Mouse (Mus musculus): ENCODE results near the gene R3hdm2.

R3hdm2 gene

DNA sequence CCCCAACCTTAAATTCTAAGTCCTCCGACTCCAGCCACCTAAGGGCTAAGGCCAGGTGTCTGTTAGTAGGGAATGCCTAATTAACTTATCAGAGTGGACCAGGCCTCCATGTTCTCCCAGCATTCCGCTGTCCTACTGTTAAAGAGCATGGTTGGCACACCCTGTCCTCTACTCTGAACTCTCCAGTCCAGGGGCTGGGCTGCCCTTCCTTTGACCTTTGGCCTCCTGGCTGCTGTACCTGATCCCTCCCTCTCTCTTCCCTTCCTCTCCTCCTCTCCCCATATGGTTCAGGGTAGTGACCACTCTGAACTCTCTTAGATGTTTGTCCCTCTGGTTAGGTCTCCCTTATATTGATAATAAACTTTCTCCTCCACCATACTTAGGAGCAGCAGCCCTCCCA, 45.7 kb downstream of the R3hdm2 start:
- DNase-seq (ENCODE audit: low spot score) = no peak

DNA sequence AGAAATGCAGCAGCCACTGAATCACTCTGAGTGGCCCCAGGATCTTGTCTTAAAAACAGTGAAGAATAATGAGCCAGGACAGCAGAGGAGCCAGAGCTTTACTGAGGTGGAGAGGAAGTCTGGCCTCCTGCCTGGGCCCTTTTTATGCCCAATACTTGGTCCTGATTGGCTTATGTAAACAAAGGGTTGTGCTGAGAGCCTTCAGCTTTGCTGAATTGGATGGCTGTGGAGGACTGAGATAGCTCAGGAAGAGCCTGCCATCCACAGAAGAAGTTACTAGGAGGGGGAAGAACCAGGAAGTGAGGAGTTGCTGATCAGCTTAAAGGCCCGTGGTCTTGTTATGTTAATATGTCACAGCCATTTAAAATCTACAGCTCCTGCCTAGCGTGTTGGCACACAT, 46.5 kb downstream of the R3hdm2 start:
- DNase-seq (ENCODE audit: low spot score) = no peak

DNA sequence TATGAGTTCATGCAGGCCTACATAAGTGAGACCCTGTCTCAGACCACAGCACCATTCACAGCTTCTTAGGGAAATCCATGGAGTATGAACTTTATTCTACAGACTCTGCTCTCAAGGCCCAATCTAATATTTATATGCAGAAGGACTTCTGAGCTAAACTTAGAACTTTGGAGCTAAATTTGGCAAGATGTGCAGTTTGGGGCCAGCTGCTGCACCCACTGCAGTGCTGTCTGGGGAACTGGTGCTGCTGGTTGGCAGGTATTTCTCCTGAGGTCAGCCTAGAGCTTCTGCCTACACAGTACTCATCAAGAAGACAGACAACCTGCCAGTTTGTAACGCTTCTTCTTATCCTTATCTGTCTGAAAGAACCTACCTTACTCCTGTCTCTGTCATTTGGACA, 47.0 kb downstream of the R3hdm2 start:
- DNase-seq (ENCODE audit: low spot score) = no peak

DNA sequence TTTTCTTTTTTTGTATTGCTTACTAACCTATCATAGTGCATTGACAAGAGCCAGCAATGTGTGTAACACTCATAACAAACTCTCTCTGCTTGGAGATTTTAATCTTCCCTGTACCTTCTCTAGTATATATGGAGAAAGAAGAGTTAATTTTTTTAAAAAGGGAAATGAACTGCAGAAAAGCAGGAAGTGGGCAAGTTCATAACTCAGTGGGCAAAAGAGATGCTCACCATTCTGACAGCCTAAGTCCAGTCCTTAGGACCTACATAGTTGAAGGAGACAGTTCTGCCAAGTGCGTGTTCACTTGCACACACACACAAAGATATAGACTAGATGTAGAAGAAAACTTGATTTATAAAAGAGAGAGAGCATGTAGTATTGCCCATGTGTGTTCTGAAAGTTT, 47.9 kb downstream of the R3hdm2 start:
- no peak for DNase-seq (ENCODE audit: low spot score)

DNA sequence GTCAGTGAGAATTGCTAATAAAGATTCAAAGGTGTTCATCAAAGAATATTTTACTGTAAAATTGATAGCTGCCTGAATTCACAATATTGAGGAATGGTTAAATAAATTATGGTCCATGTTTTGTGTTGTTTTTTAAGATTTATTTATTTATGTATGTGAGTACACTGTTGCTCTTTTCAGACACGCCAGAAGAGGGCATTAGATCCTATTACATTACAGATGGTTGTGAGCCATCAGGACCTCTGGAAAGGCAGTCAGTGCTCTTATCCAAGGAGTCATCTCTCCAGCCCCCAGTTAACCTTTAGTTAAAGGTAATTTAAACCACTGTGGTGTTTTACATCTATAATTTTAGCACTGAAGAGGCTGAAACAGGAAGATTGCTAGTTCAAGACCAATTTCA, 49.4 kb downstream of the R3hdm2 start:
- DNase-seq (ENCODE audit: low spot score) = no peak

DNA sequence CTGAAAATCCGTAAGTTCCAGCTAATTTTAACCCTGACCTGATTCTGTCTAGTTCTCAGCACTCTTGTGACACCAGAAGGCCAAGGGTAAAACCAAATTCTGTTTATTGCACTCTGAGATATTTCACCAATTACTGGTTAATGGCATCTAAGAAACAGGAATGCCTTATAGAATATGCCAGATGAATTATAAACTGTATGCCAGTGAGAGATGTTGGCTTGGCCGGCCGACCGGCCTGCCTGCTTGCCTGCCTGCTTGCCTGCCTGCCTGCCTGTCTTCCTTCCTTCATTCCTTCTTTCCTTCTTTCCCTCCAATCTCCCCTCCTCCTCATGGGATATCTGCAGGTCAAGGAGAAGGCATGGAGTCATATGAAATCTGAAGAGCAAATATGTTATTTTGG, 52.3 kb downstream of the R3hdm2 start:
- no peak for DNase-seq (ENCODE audit: low spot score)

DNA sequence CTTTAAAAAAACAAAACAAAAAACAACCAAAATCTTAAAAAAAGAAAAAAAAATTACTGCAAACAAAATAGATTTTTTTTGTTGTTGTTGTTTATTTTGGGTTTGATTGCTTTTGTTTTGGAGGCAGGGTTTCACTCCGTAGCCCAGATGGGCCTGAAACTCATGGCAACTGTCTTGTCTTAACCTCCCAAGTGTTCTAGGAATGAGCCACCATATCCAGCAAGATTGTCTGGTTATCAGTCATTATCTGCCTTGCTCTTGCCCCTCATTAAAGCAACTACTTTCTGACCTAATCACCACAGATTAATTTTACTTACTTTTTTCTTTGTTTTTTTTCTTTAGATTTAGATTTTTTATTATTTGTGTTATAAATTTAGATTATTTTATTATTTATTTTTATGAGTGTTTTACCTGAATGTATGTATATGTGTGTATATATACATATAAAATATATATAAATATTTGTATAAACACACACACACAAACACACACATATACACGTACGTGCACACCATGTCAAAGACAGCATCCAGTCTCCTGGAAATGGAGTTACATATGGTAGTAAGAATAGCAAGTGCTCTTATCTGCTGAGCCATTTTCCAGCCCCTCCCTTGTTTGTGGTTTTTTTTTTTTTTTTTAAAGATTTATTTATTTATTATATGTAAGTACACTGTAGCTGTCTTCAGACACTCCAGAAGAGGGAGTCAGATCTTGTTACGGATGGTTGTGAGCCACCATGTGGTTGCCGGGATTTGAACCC, 57.4 kb downstream of the R3hdm2 start:
- DNase-seq (ENCODE audit: low spot score) = no peak

DNA sequence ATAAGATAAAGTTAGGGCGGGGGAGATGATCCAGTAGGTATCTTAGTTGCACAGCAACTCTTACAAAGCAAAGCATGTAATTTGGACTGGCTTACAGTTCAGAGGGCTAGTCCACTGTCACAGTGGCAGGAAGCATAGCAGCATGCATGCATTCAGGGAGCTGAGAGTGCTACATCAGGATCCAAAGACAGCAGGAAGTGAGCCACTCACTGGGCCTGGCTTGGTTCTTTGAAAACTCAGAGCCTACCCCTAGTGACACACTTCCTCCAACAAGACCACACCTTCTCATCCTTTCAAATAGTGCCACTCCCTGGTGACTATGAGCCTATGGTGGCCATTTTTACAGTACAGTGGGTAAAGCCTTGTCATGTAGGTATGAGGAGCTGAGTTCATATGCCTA, 73.6 kb downstream of the R3hdm2 start:
- DNase-seq (ENCODE audit: low spot score) = no peak

DNA sequence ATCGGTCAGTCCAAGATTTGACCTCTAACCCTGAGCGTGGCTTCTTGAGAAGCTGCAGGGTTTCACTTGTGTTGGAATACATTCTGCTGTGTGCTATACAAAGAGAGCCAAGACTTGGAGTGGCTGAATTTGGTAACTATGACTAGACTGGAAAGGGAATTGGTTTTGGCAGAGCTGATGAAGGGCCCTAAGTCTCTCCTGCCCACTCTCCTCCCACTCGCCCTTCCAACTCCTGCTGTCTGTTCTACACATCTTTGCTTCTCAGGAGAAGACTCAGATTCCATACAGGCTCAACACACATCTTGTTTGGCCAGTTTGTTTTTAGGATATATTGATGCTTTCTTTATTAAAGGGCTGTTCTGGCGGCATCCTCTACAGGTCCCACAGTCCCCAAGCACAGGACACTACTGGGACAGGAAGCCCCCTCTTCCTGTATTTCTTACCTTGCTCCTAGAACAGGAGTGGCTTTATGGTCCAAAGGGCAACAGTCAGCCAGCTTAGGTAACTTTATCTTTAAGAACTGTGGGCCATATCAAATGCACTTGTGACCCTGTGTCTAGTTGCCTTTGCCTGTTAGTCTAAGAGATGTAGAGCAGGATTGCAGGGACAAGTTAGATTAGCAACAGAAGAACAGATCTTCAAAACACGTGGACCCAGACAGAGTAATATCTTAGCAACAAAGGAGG, 82.4 kb downstream of the R3hdm2 start:
- no peak for DNase-seq (ENCODE audit: low spot score)

DNA sequence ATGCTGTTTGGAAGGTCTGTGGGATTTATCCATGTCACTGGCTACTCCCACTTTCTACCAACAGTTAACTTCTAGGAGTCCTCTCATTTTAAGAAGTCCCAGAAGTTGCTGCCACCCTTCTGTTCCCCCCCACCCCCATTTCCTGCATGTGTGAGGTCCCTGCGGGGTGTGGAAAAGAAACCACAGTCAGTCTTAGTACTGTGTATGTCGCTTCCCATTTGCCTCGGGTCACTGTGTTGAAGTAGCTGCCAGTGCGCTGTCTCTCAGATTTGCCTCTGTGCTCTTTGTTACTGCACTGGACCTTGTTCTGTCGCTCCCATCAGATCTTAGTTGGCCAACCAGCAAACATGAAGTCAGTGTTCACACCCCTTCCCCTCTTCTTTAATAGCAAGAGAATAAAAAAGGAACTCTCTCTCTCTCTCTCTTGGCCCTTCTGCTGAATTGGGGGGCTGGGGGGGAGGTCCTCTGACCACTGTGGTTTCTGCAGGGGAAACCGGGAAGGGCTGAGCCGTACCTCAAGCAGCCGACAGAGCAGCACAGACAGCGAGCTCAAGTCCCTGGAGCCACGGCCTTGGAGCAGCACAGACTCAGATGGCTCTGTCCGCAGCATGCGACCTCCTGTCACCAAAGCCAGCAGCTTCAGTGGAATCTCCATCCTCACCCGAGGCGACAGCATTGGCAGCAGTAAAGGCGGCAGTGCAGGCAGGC, 91.3 kb downstream of the R3hdm2 start:
- no peak for DNase-seq (ENCODE audit: low spot score)

DNA sequence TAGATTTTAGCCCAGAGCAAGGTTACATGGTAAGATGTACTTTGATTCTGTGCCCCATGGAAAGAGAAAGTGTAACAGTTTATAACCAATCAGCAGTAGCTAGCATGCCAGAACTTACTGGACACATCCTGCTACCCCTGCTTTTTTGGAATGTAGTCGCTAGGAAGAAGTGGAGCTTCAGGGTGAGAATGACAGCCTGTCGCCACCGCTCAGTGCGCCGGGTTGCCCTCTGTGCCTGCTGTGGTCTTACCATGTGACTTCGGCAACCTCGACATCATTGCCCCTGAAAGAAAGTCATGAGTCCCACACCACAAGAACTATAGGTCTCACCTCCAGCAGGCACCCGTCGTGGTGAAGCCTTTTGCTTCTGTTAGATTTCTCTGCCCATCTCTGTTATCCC, 92.6 kb downstream of the R3hdm2 start:
- no peak for DNase-seq (ENCODE audit: low spot score)

DNA sequence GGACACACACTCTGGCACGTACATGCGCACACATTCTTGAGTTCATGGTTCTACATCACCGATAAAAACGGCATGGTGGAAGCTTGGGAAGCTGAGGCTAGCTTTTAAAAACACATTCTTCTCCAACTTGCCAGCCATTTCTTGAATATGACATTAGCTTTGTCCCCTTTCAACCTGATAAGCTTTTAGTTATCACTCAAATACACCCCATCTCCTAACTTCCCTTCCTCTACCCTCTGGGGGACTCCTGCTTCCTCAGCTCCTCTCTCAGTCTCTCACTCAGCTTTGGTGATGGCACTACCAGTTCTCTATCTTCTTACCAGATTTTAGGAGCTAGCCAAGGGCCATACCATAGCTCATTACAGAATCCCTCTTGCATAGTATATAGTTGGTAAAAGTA, 95.0 kb downstream of the R3hdm2 start:
- no peak for DNase-seq (ENCODE audit: low spot score)

DNA sequence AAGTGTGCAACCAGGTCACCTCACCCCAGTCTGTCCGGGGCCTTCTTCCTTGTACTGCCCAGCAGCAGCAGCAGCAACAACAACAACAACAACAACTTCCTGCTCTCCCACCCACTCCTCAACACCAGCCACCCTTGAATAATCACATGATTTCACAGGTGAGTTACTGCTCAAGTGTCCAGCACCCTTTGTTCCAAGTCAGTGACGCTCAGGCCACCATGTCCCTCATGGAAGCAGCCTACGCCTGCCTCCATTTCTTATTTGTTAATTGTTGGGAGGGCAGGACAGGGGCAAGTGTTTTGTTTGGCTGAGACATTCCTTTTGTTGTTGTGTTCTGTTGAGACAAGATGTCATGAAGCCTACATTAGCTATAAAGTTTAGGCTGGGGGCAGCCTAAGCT, 96.4 kb downstream of the R3hdm2 start:
- no peak for DNase-seq (ENCODE audit: low spot score)

DNA sequence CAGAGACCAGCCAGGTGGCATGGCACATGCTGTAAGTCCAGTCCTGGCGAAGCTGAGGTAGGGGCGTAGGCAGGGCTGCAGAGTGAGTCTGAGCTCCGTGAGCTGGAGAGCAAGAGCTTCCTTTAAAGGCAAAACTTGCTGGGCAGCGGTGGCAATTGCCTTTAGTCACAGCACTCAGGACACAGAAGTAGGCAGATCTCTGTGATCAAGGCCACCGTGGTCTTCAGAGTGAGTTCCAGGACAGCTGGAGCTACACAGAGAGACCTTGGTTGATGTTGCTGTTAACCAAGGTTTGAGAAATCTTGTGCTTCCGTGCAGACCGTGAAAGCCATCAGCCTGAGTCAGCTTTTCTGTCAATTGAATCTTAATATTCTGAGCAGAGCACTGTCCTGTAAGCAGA, 97.2 kb downstream of the R3hdm2 start:
- no peak for DNase-seq (ENCODE audit: low spot score)

DNA sequence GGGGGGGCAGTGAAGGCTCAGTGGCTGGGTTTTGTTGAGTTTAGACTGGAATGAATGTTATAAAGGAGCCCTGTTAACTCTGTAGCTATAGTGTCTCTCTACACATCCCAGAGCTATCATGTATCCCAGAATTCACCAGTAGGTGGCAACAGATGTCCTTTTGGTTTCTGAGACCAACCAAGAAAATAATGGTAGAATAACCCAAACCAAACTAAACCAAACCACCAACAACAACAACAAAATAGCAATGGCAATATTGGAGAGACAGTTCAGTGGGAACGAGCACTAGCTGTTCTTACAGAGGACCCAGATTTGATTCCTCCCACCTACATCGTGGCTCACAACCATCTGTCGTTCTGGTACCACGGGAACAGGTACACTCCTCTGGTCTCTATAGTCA, 99.0 kb downstream of the R3hdm2 start:
- no peak for DNase-seq (ENCODE audit: low spot score)

DNA sequence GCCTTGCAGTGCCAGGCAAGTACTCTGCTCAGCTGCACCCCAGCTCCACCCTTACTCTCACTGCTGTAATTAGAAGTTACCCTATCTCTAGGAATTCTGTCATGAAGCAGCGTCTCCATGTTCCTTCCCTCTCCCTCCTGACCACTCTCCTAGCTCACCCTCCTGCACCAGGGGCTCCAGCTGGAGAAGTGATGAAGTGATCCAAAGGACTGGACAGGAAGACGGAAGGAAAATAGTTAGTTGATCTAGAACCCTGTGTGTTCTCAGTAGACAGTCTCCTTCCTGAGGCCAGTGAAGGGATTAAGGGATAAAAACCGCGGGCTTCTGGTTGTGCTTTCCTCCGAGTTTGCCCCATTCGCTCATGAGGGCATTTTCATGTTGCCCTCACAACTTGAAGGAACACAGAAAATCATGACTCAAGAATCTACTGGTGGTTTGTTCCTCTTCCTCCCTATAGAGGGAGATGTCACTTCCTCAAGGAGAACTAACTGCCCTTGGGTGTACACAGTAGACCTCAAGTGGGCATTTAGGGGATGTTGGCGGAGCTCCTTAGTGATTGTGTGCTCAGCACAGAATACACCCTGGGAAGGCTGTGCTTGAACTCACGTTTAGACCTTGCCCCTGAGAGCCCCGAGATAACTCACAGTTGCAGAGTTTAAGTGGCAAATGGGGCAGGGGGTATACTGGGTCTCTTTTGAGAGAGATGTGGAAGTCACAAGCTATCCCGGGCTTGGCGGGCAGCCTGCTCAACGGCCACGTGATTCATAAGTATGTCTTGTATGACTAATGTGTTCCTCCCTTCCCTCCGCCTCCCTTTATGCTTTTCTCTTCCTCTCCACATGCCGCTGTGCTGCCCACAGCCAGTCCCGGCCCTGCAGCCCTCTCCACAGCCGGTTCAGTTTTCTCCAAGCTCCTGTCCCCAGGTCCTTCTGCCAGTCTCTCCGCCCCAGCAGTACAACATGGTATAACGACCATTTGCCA, 101.0 kb downstream of the R3hdm2 start:
- DNase-seq (ENCODE audit: low spot score) = no peak

DNA sequence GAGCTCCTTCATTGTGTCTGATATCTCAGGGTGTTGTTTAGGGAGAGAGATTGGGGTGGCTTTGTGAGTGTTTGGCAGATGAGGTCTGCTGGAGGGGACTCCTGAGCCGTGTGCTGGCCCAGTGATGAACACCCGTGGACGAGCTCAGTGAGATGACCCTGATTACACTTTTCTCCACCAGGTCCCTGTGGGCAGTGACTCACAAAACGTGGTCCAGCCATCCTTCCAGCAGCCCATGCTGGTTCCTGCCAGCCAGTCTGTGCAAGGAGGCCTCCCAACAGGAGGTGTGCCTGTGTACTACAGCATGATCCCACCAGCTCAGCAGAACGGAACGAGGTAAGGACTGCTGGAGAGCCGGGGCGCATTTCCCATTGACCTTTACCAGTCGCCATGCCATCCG, 105.1 kb downstream of the R3hdm2 start:
- DNase-seq (ENCODE audit: low spot score) = no peak

DNA sequence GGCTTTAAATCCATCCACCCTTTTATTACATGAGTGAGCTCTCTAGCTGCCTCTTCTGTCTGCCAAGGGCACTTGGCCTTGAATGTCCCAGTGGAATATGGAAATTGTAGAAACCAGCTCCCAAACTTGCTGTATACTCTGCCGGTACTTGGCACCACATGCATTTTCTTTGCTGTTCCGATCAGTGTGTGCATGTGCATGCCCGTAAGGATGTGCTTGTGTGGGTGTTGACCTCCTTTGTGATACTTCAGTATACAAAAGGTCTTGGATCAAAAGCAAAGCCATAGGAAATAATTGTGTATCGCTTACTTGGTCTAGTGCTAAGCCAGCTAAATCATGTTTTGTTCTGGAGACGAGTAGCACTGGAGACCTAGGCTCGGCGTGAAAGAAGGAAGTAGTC, 108.7 kb downstream of the R3hdm2 start:
- DNase-seq (ENCODE audit: low spot score) = no peak

DNA sequence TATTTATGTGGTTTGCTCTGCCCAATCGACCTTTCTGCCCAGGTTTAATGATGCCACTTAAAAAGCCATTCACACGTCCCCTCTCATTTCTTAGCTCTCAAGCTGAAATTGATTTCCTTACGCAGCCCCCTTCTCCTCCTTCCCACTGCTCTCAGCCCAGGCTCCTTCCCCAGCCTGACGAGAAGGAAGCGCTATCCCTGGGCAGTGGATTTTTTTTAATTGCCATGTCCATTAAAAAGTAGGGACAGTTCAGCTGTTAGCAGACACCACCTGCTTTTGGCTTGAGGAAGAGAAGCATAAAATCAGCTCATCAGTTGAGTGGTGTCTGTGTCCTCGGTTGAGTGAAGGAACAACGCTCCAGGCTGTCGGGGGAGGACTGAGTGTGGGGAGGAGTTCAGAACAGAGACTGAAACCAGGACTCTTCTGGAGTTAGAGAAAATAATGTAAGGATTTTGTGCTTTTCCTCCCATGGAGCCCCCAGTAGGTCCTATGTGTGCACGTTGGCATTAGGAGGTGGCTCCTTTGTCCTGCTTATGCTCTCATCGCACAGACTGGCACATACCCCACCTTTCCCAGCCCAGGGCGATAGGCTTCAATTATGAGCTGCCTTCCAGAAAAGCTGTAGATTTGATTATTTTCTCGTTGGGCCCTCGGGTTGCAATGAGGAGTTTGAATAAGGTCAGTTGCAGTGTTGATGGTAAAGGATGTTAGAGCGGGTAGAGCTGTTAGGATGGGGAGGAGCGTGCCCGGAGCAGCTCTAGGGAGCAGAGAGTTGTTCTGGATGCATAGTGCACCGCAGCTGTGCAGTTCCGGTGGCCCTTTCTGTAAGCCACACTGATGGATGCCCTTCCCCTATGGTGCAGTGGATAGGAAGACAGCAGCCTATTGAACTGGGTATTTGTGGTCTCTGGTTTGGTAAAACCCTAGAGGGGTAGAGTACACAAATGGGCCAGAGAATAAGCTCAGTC, 110.3 kb downstream of the R3hdm2 start:
- DNase-seq (ENCODE audit: low spot score) = no peak

DNA sequence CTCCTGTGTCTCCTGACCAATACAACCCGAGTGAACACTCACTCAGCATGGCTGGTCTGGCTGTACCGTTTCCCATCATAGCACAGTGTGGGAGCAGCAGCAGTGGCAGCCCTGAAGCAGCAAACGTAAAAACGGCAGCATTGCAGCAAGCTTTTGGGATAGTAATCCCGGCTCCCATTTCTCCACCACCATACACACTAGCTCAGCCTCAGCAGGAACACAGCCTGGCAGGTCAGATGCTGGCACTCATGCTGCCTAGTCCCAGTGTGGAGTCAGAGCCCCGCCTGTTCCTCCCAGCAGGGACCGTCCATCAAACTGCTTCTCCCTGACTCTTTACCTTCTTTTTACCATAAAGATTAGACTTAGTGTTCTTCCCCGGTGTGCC, 111.0 kb downstream of the R3hdm2 start:
- no peak for DNase-seq (ENCODE audit: low spot score)

DNA sequence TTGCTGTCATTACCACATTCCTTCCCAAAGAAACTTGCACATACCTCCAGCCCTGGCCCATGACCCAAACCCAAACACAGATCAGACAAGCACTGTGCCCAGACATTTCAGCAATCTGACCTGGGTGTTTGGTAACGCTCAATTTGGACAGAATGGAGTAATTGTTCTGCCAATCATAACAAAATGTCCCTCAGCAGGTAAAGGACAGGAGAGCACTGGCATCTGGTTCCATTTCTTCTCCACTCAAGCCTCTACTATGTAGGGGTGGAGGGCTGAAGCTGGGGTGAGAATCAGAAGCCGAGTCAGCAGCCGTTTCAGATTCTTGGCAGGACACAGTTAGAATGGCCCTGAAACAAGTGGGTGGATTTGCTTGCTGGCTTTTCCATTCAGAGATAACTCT, 112.0 kb downstream of the R3hdm2 start:
- no peak for DNase-seq (ENCODE audit: low spot score)

Measured in urinary bladder, postnatal 10 days (tissue).